ENCODE assay signal across 11 mouse cellular contexts in genomic region chr8:105706426-105706825, GRCm38 (mm10). TPM values are rescaled to one million over a fixed set of nuclear protein-coding genes. Genes with fewer than 3 reads are reported as not detected.
A peak's percentile ranks its signal among the peaks of the same experiment; 100 is the strongest.
DNase-seq lines count a peak whose midpoint lies in the region; ATAC-seq and TF ChIP-seq lines count a peak whose summit lies in the region.
"Had no signal": no experiment of that assay in that cellular context is flagged by ENCODE, and none has a peak within 500 bp of the region (broad histone marks: within the 10 kb centered on the region; RNA-seq: fewer than 3 reads in every experiment).

No protein-coding gene starts in this region.

- H3K9me3 ChIP-seq in heart, embryonic 11.5 days (replicated peaks; ENCODE audit: control insufficient read depth, low read length), result no peaks in the 10 kb centered on the region
- no peaks in the 10 kb centered on the region for H3K9me3 ChIP-seq in midbrain, embryonic 12.5 days
- H3K9me3 ChIP-seq in midbrain, postnatal 0 days (ENCODE audit: low read length), result no peaks in the 10 kb centered on the region
- no peaks in the 10 kb centered on the region for H3K9me3 ChIP-seq in hindbrain, embryonic 13.5 days
- no peaks in the 10 kb centered on the region for H3K9me3 ChIP-seq in neural tube, embryonic 14.5 days (ENCODE audit: control insufficient read depth, low read length)

- H3K4me1 ChIP-seq in heart, embryonic 11.5 days (ENCODE audit: control insufficient read depth, insufficient read depth, low read length), result peaks cover 8% of the 10 kb centered on the region
- H3K4me1 ChIP-seq in midbrain, embryonic 12.5 days, result peaks cover 29% of the 10 kb centered on the region
- H3K4me1 ChIP-seq in midbrain, postnatal 0 days (ENCODE audit: insufficient read depth, low read length), result peaks cover 8% of the 10 kb centered on the region
- peaks cover 35% of the 10 kb centered on the region for H3K4me1 ChIP-seq in hindbrain, embryonic 13.5 days (replicated peaks)
- H3K4me1 ChIP-seq in neural tube, embryonic 14.5 days (ENCODE audit: control insufficient read depth, insufficient read depth, low read length), result peaks cover 20% of the 10 kb centered on the region

- WGBS in heart, embryonic 11.5 days (ENCODE audit: insufficient replicate concordance), result 81% methylated on average over 12 of the region's 12 CpGs
- 76% methylated on average over 12 of the region's 12 CpGs for WGBS in midbrain, embryonic 12.5 days
- WGBS in midbrain, postnatal 0 days, result 76% methylated on average over 12 of the region's 12 CpGs
- WGBS in hindbrain, embryonic 13.5 days, result 81% methylated on average over 12 of the region's 12 CpGs
- 81% methylated on average over 12 of the region's 12 CpGs for WGBS in neural tube, embryonic 14.5 days

- DNase-seq in heart, postnatal 14 days, result no peak
- no peak for DNase-seq in midbrain, postnatal 0 days (ENCODE audit: low spot score)
- no peak for DNase-seq in embryo, embryonic 10.5 days (ENCODE audit: low spot score)
- DNase-seq in urinary bladder, postnatal 4 days (ENCODE audit: low spot score in 2 of 2), result no peak
- DNase-seq: adrenal gland, adult 2 months; gastrocnemius, postnatal 36 days; lung, postnatal 10 days had no signal

- H3K9ac ChIP-seq in heart, embryonic 11.5 days (ENCODE audit: low read depth, low read length), result no peak overlapping the region
- no peak overlapping the region; the same call in 1 of the 2 replicates for H3K9ac ChIP-seq in midbrain, embryonic 12.5 days (replicated peaks)
- H3K9ac ChIP-seq in midbrain, postnatal 0 days (replicated peaks; ENCODE audit: low read length, poor library complexity, severe bottlenecking), result no peak overlapping the region
- peak overlapping the region; percentile 3; the same call in 1 of the 2 replicates for H3K9ac ChIP-seq in hindbrain, embryonic 13.5 days
- H3K9ac ChIP-seq in neural tube, embryonic 14.5 days (replicated peaks; ENCODE audit: low read depth, low read length), result no peak overlapping the region

- no peak overlapping the region; the same call in 1 of the 2 replicates for H3K4me2 ChIP-seq in heart, embryonic 11.5 days
- peak overlapping the region; percentile 91 for H3K4me2 ChIP-seq in midbrain, embryonic 12.5 days (replicated peaks)
- H3K4me2 ChIP-seq in midbrain, postnatal 0 days (ENCODE audit: low read depth, low read length, poor library complexity, severe bottlenecking), result no peak overlapping the region
- peak overlapping the region; percentile 95 for H3K4me2 ChIP-seq in hindbrain, embryonic 13.5 days
- peak overlapping the region; percentile 81; the same call in 1 of the 2 replicates for H3K4me2 ChIP-seq in neural tube, embryonic 14.5 days (ENCODE audit: low read depth, low read length)

- no peak for TF ChIP-seq CTCF in midbrain, postnatal 0 days (IDR thresholded peaks at IDR 0.05)

- H3K36me3 ChIP-seq in heart, embryonic 11.5 days (ENCODE audit: control insufficient read depth, insufficient read depth, low read length), result peaks cover 3% of the 10 kb centered on the region; the same call in 1 of the 2 replicates
- H3K36me3 ChIP-seq in midbrain, embryonic 12.5 days, result peaks cover 20% of the 10 kb centered on the region
- peaks cover 15% of the 10 kb centered on the region; the same call in 1 of the 2 replicates for H3K36me3 ChIP-seq in midbrain, postnatal 0 days (ENCODE audit: insufficient read depth, low read length)
- H3K36me3 ChIP-seq in hindbrain, embryonic 13.5 days, result peaks cover 21% of the 10 kb centered on the region
- no peaks in the 10 kb centered on the region for H3K36me3 ChIP-seq in neural tube, embryonic 14.5 days (ENCODE audit: control insufficient read depth, insufficient read depth, low read length)

- no peak overlapping the region for H3K27ac ChIP-seq in heart, embryonic 11.5 days (ENCODE audit: low read depth, low read length)
- no peak overlapping the region for H3K27ac ChIP-seq in midbrain, embryonic 12.5 days (replicated peaks)
- no peak overlapping the region for H3K27ac ChIP-seq in midbrain, postnatal 0 days (ENCODE audit: low read depth, low read length)
- no peak overlapping the region for H3K27ac ChIP-seq in hindbrain, embryonic 13.5 days
- no peak overlapping the region for H3K27ac ChIP-seq in neural tube, embryonic 14.5 days (ENCODE audit: low read depth, low read length)

- H3K4me3 ChIP-seq in heart, embryonic 11.5 days (ENCODE audit: low read depth, low read length), result 0 out of 2 replicates have a peak overlapping the region, but pooled peaks have one; percentile 57
- H3K4me3 ChIP-seq in midbrain, embryonic 12.5 days, result peak overlapping the region; percentile 75
- H3K4me3 ChIP-seq in midbrain, postnatal 0 days (ENCODE audit: low read depth, low read length), result no peak overlapping the region
- 0 out of 2 replicates have a peak overlapping the region, but pooled peaks have one; percentile 63 for H3K4me3 ChIP-seq in hindbrain, embryonic 13.5 days
- H3K4me3 ChIP-seq in neural tube, embryonic 14.5 days (ENCODE audit: low read depth, low read length), result no peak overlapping the region

- no peak for ATAC-seq in heart, embryonic 11.5 days (replicated peaks; ENCODE audit: insufficient number of reproducible peaks, low FRiP score, low TSS enrichment)
- ATAC-seq in midbrain, embryonic 12.5 days (ENCODE audit: low FRiP score, low read depth), result no peak
- ATAC-seq in midbrain, postnatal 0 days (ENCODE audit: low FRiP score), result no peak
- no peak for ATAC-seq in hindbrain, embryonic 13.5 days (ENCODE audit: low FRiP score)
- no peak for ATAC-seq in neural tube, embryonic 14.5 days (ENCODE audit: low read depth)

- intact Hi-C loops in heart, postnatal 14 days (cut with DNase I), result loop anchor here (5.0 kb wide), 1 partner anchor 306 kb away; the partner anchor contains the start of gene Ddx28

- no peaks in the 10 kb centered on the region for H3K27me3 ChIP-seq in heart, embryonic 11.5 days (ENCODE audit: control insufficient read depth, insufficient read depth, low read length)
- H3K27me3 ChIP-seq in midbrain, embryonic 12.5 days, result no peaks in the 10 kb centered on the region
- H3K27me3 ChIP-seq in midbrain, postnatal 0 days (ENCODE audit: insufficient read depth, low read length), result no peaks in the 10 kb centered on the region
- no peaks in the 10 kb centered on the region for H3K27me3 ChIP-seq in hindbrain, embryonic 13.5 days
- H3K27me3 ChIP-seq in neural tube, embryonic 14.5 days (ENCODE audit: control insufficient read depth, insufficient read depth, low read length), result no peaks in the 10 kb centered on the region

RNA-seq across cellular contexts. Expression of gene 4933405L10Rik, which starts 1.0 kb away (rescaled TPM):
- polyA plus RNA-seq in heart, embryonic 11.5 days (2014; fragmentation: Nextera tagmentation; extraction: Ambion mirVana), result 0.13 TPM in 1 of 2 replicates, not detected in the other
- not detected for total RNA-seq in heart, postnatal 14 days (2021)
- 0.27 TPM in 1 of 2 replicates, not detected in the other for polyA plus RNA-seq in midbrain, embryonic 12.5 days (2016; fragmentation: Nextera tagmentation; extraction: Ambion mirVana)
- not detected in 2 replicates for total RNA-seq in midbrain, postnatal 0 days (2014; rRNA removed)
- 0.44 and 0.50 TPM in 2 replicates for polyA plus RNA-seq in midbrain, postnatal 0 days (2015; fragmentation: Nextera tagmentation; extraction: Ambion mirVana)
- polyA plus RNA-seq in hindbrain, embryonic 13.5 days (2015; fragmentation: Nextera tagmentation; extraction: Ambion mirVana), result 0.16 and 0.28 TPM in 2 replicates
- 0.30 and 0.42 TPM in 2 replicates for polyA plus RNA-seq in neural tube, embryonic 14.5 days (2014; fragmentation: Nextera tagmentation; extraction: Ambion mirVana)
- total RNA-seq: adrenal gland, adult 2 months; gastrocnemius, postnatal 36 days had no signal
- polyA plus RNA-seq: adrenal gland, adult 2 months had no signal

RNA-seq across cellular contexts. Expression of gene Enkd1, which starts 1.6 kb away (rescaled TPM):
- polyA plus RNA-seq in heart, embryonic 11.5 days (2014; fragmentation: Nextera tagmentation; extraction: Ambion mirVana), result 13.3 and 16.9 TPM in 2 replicates
- total RNA-seq in heart, postnatal 14 days (2021), result 1 to 10 TPM; 2.4 to 2.5 TPM
- polyA plus RNA-seq in midbrain, embryonic 12.5 days (2016; fragmentation: Nextera tagmentation; extraction: Ambion mirVana), result 28.6 and 32.6 TPM in 2 replicates
- total RNA-seq in midbrain, postnatal 0 days (2014; rRNA removed), result 9.8 and 11.2 TPM in 2 replicates
- 15.4 and 15.6 TPM in 2 replicates for polyA plus RNA-seq in midbrain, postnatal 0 days (2015; fragmentation: Nextera tagmentation; extraction: Ambion mirVana)
- 12.8 TPM in 2 replicates for polyA plus RNA-seq in hindbrain, embryonic 13.5 days (2015; fragmentation: Nextera tagmentation; extraction: Ambion mirVana)
- polyA plus RNA-seq in neural tube, embryonic 14.5 days (2014; fragmentation: Nextera tagmentation; extraction: Ambion mirVana), result 9.5 and 11.6 TPM in 2 replicates

RNA-seq across cellular contexts. Expression of gene Pard6a, which starts 5.5 kb away (rescaled TPM):
- polyA plus RNA-seq in heart, embryonic 11.5 days (2014; fragmentation: Nextera tagmentation; extraction: Ambion mirVana), result 10.9 and 14.2 TPM in 2 replicates
- 1 to 10 TPM; 7.8 to 9.1 TPM for total RNA-seq in heart, postnatal 14 days (2021)
- 31.7 and 32.7 TPM in 2 replicates for polyA plus RNA-seq in midbrain, embryonic 12.5 days (2016; fragmentation: Nextera tagmentation; extraction: Ambion mirVana)
- 99.3 and 110 TPM in 2 replicates for total RNA-seq in midbrain, postnatal 0 days (2014; rRNA removed)
- 71.4 and 73.4 TPM in 2 replicates for polyA plus RNA-seq in midbrain, postnatal 0 days (2015; fragmentation: Nextera tagmentation; extraction: Ambion mirVana)
- 45.4 and 47.7 TPM in 2 replicates for polyA plus RNA-seq in hindbrain, embryonic 13.5 days (2015; fragmentation: Nextera tagmentation; extraction: Ambion mirVana)
- 48.1 and 60.6 TPM in 2 replicates for polyA plus RNA-seq in neural tube, embryonic 14.5 days (2014; fragmentation: Nextera tagmentation; extraction: Ambion mirVana)

RNA-seq across cellular contexts. Expression of gene Acd, which starts 5.5 kb away (rescaled TPM):
- 39.3 and 41.5 TPM in 2 replicates for polyA plus RNA-seq in heart, embryonic 11.5 days (2014; fragmentation: Nextera tagmentation; extraction: Ambion mirVana)
- total RNA-seq in heart, postnatal 14 days (2021), result 10 to 100 TPM; 13.8 to 16.9 TPM
- polyA plus RNA-seq in midbrain, embryonic 12.5 days (2016; fragmentation: Nextera tagmentation; extraction: Ambion mirVana), result 82.8 and 89.5 TPM in 2 replicates
- total RNA-seq in midbrain, postnatal 0 days (2014; rRNA removed), result 20.6 and 32.0 TPM in 2 replicates
- 84.7 and 93.0 TPM in 2 replicates for polyA plus RNA-seq in midbrain, postnatal 0 days (2015; fragmentation: Nextera tagmentation; extraction: Ambion mirVana)
- 93.0 and 95.2 TPM in 2 replicates for polyA plus RNA-seq in hindbrain, embryonic 13.5 days (2015; fragmentation: Nextera tagmentation; extraction: Ambion mirVana)
- polyA plus RNA-seq in neural tube, embryonic 14.5 days (2014; fragmentation: Nextera tagmentation; extraction: Ambion mirVana), result 79.5 and 83.9 TPM in 2 replicates

RNA-seq across cellular contexts. Expression of gene Carmil2, which starts 20.4 kb away (rescaled TPM):
- polyA plus RNA-seq in heart, embryonic 11.5 days (2014; fragmentation: Nextera tagmentation; extraction: Ambion mirVana), result 0.27 and 0.46 TPM in 2 replicates
- total RNA-seq in heart, postnatal 14 days (2021), result 1 to 10 TPM in 1 of 2 experiments, under 1 TPM in 1; 0.69 to 5.7 TPM
- 8.7 and 9.0 TPM in 2 replicates for polyA plus RNA-seq in midbrain, embryonic 12.5 days (2016; fragmentation: Nextera tagmentation; extraction: Ambion mirVana)
- total RNA-seq in midbrain, postnatal 0 days (2014; rRNA removed), result 5.4 and 5.6 TPM in 2 replicates
- 35.1 and 36.0 TPM in 2 replicates for polyA plus RNA-seq in midbrain, postnatal 0 days (2015; fragmentation: Nextera tagmentation; extraction: Ambion mirVana)
- polyA plus RNA-seq in hindbrain, embryonic 13.5 days (2015; fragmentation: Nextera tagmentation; extraction: Ambion mirVana), result 16.2 TPM in 2 replicates
- 21.7 and 22.3 TPM in 2 replicates for polyA plus RNA-seq in neural tube, embryonic 14.5 days (2014; fragmentation: Nextera tagmentation; extraction: Ambion mirVana)

Comparison
In these comparisons a context has a peak if more than half of its experiments do, and no peak if none do; other contexts are left out.
1. H3K4me2 ChIP-seq: peak in midbrain, embryonic 12.5 days (single experiment), hindbrain, embryonic 13.5 days (single experiment) and neural tube, embryonic 14.5 days (single experiment); none in heart, embryonic 11.5 days (single experiment) and midbrain, postnatal 0 days (single experiment).
2. H3K4me3 ChIP-seq: peak in heart, embryonic 11.5 days (single experiment), midbrain, embryonic 12.5 days (single experiment) and hindbrain, embryonic 13.5 days (single experiment); none in midbrain, postnatal 0 days (single experiment) and neural tube, embryonic 14.5 days (single experiment).